Mouse (Mus musculus) embryonic fibroblast, embryonic 13.5 days (primary cell): ENCODE data around the gene 1110002E22Rik. TPM values are rescaled to one million over a fixed set of nuclear protein-coding genes. Genes with fewer than 3 reads are reported as not detected.

Source experiments
- H3K27ac ChIP-seq: 2 replicates; pipeline ENCODE4 v1.5.1; 2012; ENCODE audit warnings: low read length, control low read depth, inconsistent platforms; ENCODE audit not compliant: insufficient read depth
- H3K4me1 ChIP-seq: 2 replicates; pipeline ENCODE4 v1.6.1; 2011; ENCODE audit warnings: low read length; ENCODE audit not compliant: control insufficient read depth, insufficient read depth
- H3K4me3 ChIP-seq: 2 replicates; pipeline ENCODE4 v1.5.1; 2011; ENCODE audit warnings: mild to moderate bottlenecking, control low read depth, low read length; ENCODE audit not compliant: insufficient read depth
- CTCF ChIP-seq: IDR thresholded peaks from 2 replicates; pipeline ENCODE4 v1.5.1; 2011; ENCODE audit warnings: mild to moderate bottlenecking, control low read depth, low read length, moderate library complexity, borderline replicate concordance; ENCODE audit not compliant: insufficient read depth
- POLR2A ChIP-seq: IDR thresholded peaks from 2 replicates; pipeline ENCODE4 v1.6.1; 2011; ENCODE audit warnings: low read depth, mild to moderate bottlenecking, control low read depth, low read length, moderate library complexity
- polyA plus RNA-seq: library from polyadenylated mRNA; stranded (reverse); fragments of >200 nt; gene quantifications from 2 replicates; pipeline ENCODE4 v1.2.4, GENCODE M21; 2011; ENCODE audit warnings: low read depth; ENCODE audit not compliant: missing spikeins, insufficient read length

Gene 1110002E22Rik
- polyA plus RNA-seq, 1 experiment: 0.09 TPM

DNA sequence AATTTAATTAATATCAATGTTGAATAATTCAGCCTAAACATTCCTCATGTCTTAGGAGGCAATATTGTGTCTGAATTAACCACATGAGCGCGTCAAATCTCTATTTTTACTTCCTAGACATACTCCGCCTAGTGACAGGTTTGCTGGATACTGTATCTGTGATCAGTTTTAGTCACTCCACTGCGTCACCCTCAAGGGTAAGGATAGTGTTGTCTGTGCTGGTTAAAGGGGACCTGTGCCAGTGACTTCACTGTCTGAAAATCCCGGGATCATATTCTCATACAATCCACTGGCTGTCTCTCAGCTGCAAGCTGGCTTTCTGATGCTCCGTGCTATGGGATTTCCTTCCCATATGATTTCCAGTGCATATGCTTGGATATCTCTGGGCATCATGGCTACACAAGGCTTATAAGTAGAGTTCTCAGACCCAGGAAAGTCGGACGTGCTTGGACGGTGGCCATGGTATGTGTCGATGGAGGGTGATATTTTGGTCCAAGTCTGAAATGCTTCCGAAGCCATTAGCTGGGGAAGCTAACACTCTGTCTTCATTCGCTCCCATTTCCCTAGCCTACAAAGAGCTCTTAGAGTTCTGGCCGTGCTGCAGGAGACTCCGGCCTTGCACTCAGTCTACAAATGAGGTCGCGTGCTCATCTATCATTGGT, 54.7 kb downstream of the 1110002E22Rik start:
- Histone ChIP-seq H3K4me1 (no peaks in the 10 kb centered on the region), H3K27ac (no peak overlapping the region), H3K4me3 (no peak overlapping the region)
- TF ChIP-seq CTCF (no peak), POLR2A (no peak)

GRCm38 (mm10) chr3:138121461-138121860, 56.6 kb downstream of the 1110002E22Rik start:
- TF ChIP-seq POLR2A (no peak), CTCF (no peak)
- Histone ChIP-seq H3K27ac (no peak overlapping the region), H3K4me3 (no peak overlapping the region), H3K4me1 (no peaks in the 10 kb centered on the region)

DNA sequence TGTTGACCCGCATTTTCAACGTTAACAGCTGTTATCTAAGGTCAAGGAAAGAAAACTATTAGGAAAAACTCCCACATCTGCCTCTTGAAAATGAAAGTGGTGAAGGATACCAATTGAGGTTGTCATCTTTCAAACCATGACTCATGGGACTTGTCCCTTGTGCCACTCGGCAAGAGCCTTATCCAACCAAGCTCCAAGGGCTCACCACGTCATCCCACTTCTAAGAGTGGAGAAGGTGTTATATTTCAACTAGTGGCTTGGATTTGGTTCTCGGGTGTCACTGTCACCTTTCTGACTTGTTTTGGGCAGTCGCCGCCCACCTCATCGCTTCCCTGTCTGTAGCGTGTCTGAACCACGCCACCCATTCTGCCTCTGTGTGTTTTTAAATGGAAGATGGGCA, 59.0 kb downstream of the 1110002E22Rik start:
- TF ChIP-seq POLR2A (no peak), CTCF (no peak)
- no peak overlapping the region for H3K27ac ChIP-seq
- H3K4me1 ChIP-seq: no peaks in the 10 kb centered on the region
- H3K4me3 ChIP-seq: no peak overlapping the region

GRCm38 (mm10) chr3:138129110-138129509, 64.3 kb downstream of the 1110002E22Rik start:
- no peak for TF ChIP-seq CTCF
- TF ChIP-seq POLR2A: no peak
- no peaks in the 10 kb centered on the region for H3K4me1 ChIP-seq

DNA sequence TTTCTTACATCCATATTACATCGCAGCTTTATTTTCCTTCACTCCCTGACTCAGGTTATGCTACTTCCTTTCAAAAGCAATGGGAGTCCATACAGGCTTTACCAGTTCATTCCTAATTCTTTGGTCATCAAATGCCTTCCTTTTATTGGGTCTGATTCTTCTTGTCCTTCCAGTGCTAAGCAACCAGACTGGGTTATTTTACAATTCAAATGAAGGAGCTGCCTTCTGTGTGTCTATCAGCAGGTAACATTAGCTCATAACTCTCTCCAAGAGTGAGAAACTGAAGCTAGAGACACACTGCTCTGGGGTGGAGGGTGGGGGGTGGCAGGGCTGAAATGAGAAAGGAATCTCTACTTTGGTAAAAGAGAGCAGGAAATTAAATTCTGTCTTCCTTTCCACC, 65.8 kb downstream of the 1110002E22Rik start:
- Histone ChIP-seq H3K4me3 (no peak overlapping the region), H3K27ac (no peak overlapping the region), H3K4me1 (no peaks in the 10 kb centered on the region)
- TF ChIP-seq POLR2A (no peak), CTCF (no peak)

More at GRCm38 (mm10) chr3:138129110-138129509, 64.3 kb downstream of the 1110002E22Rik start:
- Histone ChIP-seq H3K27ac (no peak overlapping the region), H3K4me3 (no peak overlapping the region)

Other genes starting within 250 kb of the 1110002E22Rik start
- 224 and 311 TPM in 2 replicates for gene H2afz, start 200.6 kb upstream of the 1110002E22Rik start, polyA plus RNA-seq
- 16.2 and 16.4 TPM in 2 replicates for gene Dnajb14, start 197.4 kb upstream of the 1110002E22Rik start, polyA plus RNA-seq
- 67.2 and 73.9 TPM in 2 replicates for gene Lamtor3, start 146.5 kb upstream of the 1110002E22Rik start, polyA plus RNA-seq
- 15.4 and 15.6 TPM in 2 replicates for gene Dapp1, start 83.5 kb upstream of the 1110002E22Rik start, polyA plus RNA-seq
- not detected in 2 replicates for gene Gm5105, start 2.3 kb downstream of the 1110002E22Rik start, polyA plus RNA-seq
- 15.1 and 16.1 TPM in 2 replicates for gene Trmt10a, start 78.4 kb downstream of the 1110002E22Rik start, polyA plus RNA-seq
- 2.4 and 3.4 TPM in 2 replicates for gene Mttp, start 79.9 kb downstream of the 1110002E22Rik start, polyA plus RNA-seq
- not detected in 2 replicates for gene 4930579F01Rik, start 128.8 kb downstream of the 1110002E22Rik start, polyA plus RNA-seq
- gene Adh7, start 152.7 kb downstream of the 1110002E22Rik start, polyA plus RNA-seq: 5.4 and 11.9 TPM in 2 replicates
- gene Adh1, start 195.9 kb downstream of the 1110002E22Rik start, polyA plus RNA-seq: 2.2 and 7.2 TPM in 2 replicates
- gene Adh6a, start 248.2 kb downstream of the 1110002E22Rik start, polyA plus RNA-seq: not detected in 2 replicates